Mouse (Mus musculus): ENCODE measurements around the gene Dnmt3a.

- TF ChIP-seq CTCF (IDR thresholded peaks at IDR 0.05; ENCODE audit: control insufficient read depth, insufficient read depth, low read length) (no peak), POLR2A (IDR thresholded peaks at IDR 0.05; ENCODE audit: borderline replicate concordance, control insufficient read depth, low read depth, low read length) (no peak)
Observed at GRCm38 (mm10) chr12:3819899-3820298, 14.1 kb downstream of the Dnmt3a start.
